Mouse (Mus musculus): ENCODE measurements around the gene Gm21987. TPM values are rescaled to one million over a fixed set of nuclear protein-coding genes. Genes with fewer than 3 reads are reported as not detected.

Gene Gm21987
- polyA plus RNA-seq, 1 experiment = not detected

GRCm38 (mm10) chr16:38366231-38366630 lies 19.4 kb downstream of the Gm21987 start:
- WGBS = 88% methylated on average over 4 of the region's 4 CpGs
- no peak for TF ChIP-seq POLR2A (IDR thresholded peaks at IDR 0.05; ENCODE audit: control insufficient read depth, extremely low read depth, insufficient read depth, low read length, poor library complexity)
- peaks cover 3% of the 10 kb centered on the region; the same call in 1 of the 2 replicates for H3K4me1 ChIP-seq (replicated peaks; ENCODE audit: control insufficient read depth, insufficient read depth, low read length)
- no peak overlapping the region for H3K27ac ChIP-seq (ENCODE audit: control insufficient read depth, insufficient read depth, low read length)
- H3K4me3 ChIP-seq (ENCODE audit: control insufficient read depth, insufficient read depth, low read length) = no peak overlapping the region
- no peak for DNase-seq
- no peaks in the 10 kb centered on the region for H3K36me3 ChIP-seq (ENCODE audit: control insufficient read depth, insufficient read depth, low read length)
- H3K27me3 ChIP-seq (ENCODE audit: control insufficient read depth, insufficient read depth, low read length) = no peaks in the 10 kb centered on the region

- H3K27me3 ChIP-seq (ENCODE audit: control insufficient read depth, insufficient read depth, low read length) = no peaks in the 10 kb centered on the region
- WGBS = 64% methylated on average over 10 of the region's 10 CpGs
- H3K27ac ChIP-seq (ENCODE audit: control insufficient read depth, insufficient read depth, low read length) = no peak overlapping the region
- no peak overlapping the region for H3K4me3 ChIP-seq (ENCODE audit: control insufficient read depth, insufficient read depth, low read length)
- TF ChIP-seq CTCF (IDR thresholded peaks at IDR 0.05; ENCODE audit: borderline replicate concordance, control insufficient read depth, extremely low read depth, insufficient read depth, low read length, poor library complexity) (no peak), POLR2A (IDR thresholded peaks at IDR 0.05; ENCODE audit: control insufficient read depth, extremely low read depth, insufficient read depth, low read length, poor library complexity) (no peak)
- 0 out of 2 replicates have a peak, but pooled peaks cover 3% of the 10 kb centered on the region for H3K4me1 ChIP-seq (replicated peaks; ENCODE audit: control insufficient read depth, insufficient read depth, low read length)
- no peaks in the 10 kb centered on the region for H3K36me3 ChIP-seq (ENCODE audit: control insufficient read depth, insufficient read depth, low read length)
- no peak for DNase-seq
Observed at GRCm38 (mm10) chr16:38368336-38368735, 21.5 kb downstream of the Gm21987 start.

- TF ChIP-seq CTCF (IDR thresholded peaks at IDR 0.05; ENCODE audit: borderline replicate concordance, control insufficient read depth, extremely low read depth, insufficient read depth, low read length, poor library complexity) (no peak), POLR2A (IDR thresholded peaks at IDR 0.05; ENCODE audit: control insufficient read depth, extremely low read depth, insufficient read depth, low read length, poor library complexity) (no peak)
- H3K4me3 ChIP-seq (ENCODE audit: control insufficient read depth, insufficient read depth, low read length) = no peak overlapping the region
Observed at GRCm38 (mm10) chr16:38369000-38369399, 22.2 kb downstream of the Gm21987 start.

GRCm38 (mm10) chr16:38369431-38369830 lies 22.6 kb downstream of the Gm21987 start:
- 96% methylated on average over 8 of the region's 8 CpGs for WGBS
- 0 out of 2 replicates have a peak, but pooled peaks cover 3% of the 10 kb centered on the region for H3K4me1 ChIP-seq (replicated peaks; ENCODE audit: control insufficient read depth, insufficient read depth, low read length)
- no peak overlapping the region for H3K27ac ChIP-seq (ENCODE audit: control insufficient read depth, insufficient read depth, low read length)

More at GRCm38 (mm10) chr16:38369000-38369399, 22.2 kb downstream of the Gm21987 start:
- no peak for DNase-seq
- Histone ChIP-seq H3K27ac (ENCODE audit: control insufficient read depth, insufficient read depth, low read length) (no peak overlapping the region), H3K36me3 (ENCODE audit: control insufficient read depth, insufficient read depth, low read length) (no peaks in the 10 kb centered on the region), H3K4me1 (replicated peaks; ENCODE audit: control insufficient read depth, insufficient read depth, low read length) (0 out of 2 replicates have a peak, but pooled peaks cover 3% of the 10 kb centered on the region), H3K27me3 (ENCODE audit: control insufficient read depth, insufficient read depth, low read length) (no peaks in the 10 kb centered on the region)
- WGBS = 92% methylated on average over 7 of the region's 7 CpGs

GRCm38 (mm10) chr16:38369992-38370484 lies 23.2 kb downstream of the Gm21987 start:
- Histone ChIP-seq H3K27me3 (ENCODE audit: control insufficient read depth, insufficient read depth, low read length) (no peaks in the 10 kb centered on the region), H3K4me1 (replicated peaks; ENCODE audit: control insufficient read depth, insufficient read depth, low read length) (0 out of 2 replicates have a peak, but pooled peaks cover 3% of the 10 kb centered on the region), H3K4me3 (ENCODE audit: control insufficient read depth, insufficient read depth, low read length) (no peak overlapping the region), H3K36me3 (ENCODE audit: control insufficient read depth, insufficient read depth, low read length) (no peaks in the 10 kb centered on the region), H3K27ac (ENCODE audit: control insufficient read depth, insufficient read depth, low read length) (no peak overlapping the region)
- 77% methylated on average over 4 of the region's 4 CpGs for WGBS
- no peak for TF ChIP-seq POLR2A (IDR thresholded peaks at IDR 0.05; ENCODE audit: control insufficient read depth, extremely low read depth, insufficient read depth, low read length, poor library complexity)
- no peak for TF ChIP-seq CTCF (IDR thresholded peaks at IDR 0.05; ENCODE audit: borderline replicate concordance, control insufficient read depth, extremely low read depth, insufficient read depth, low read length, poor library complexity)
- no peak for DNase-seq

More at GRCm38 (mm10) chr16:38369431-38369830, 22.6 kb downstream of the Gm21987 start:
- no peak overlapping the region for H3K4me3 ChIP-seq (ENCODE audit: control insufficient read depth, insufficient read depth, low read length)
- H3K27me3 ChIP-seq (ENCODE audit: control insufficient read depth, insufficient read depth, low read length) = no peaks in the 10 kb centered on the region
- no peak for DNase-seq
- TF ChIP-seq POLR2A (IDR thresholded peaks at IDR 0.05; ENCODE audit: control insufficient read depth, extremely low read depth, insufficient read depth, low read length, poor library complexity) (no peak), CTCF (IDR thresholded peaks at IDR 0.05; ENCODE audit: borderline replicate concordance, control insufficient read depth, extremely low read depth, insufficient read depth, low read length, poor library complexity) (no peak)
- no peaks in the 10 kb centered on the region for H3K36me3 ChIP-seq (ENCODE audit: control insufficient read depth, insufficient read depth, low read length)

GRCm38 (mm10) chr16:38370633-38371374 lies 24.0 kb downstream of the Gm21987 start:
- Histone ChIP-seq H3K4me3 (ENCODE audit: control insufficient read depth, insufficient read depth, low read length) (no peak overlapping the region), H3K27ac (ENCODE audit: control insufficient read depth, insufficient read depth, low read length) (no peak overlapping the region), H3K4me1 (replicated peaks; ENCODE audit: control insufficient read depth, insufficient read depth, low read length) (0 out of 2 replicates have a peak, but pooled peaks cover 3% of the 10 kb centered on the region), H3K27me3 (ENCODE audit: control insufficient read depth, insufficient read depth, low read length) (no peaks in the 10 kb centered on the region), H3K36me3 (ENCODE audit: control insufficient read depth, insufficient read depth, low read length) (no peaks in the 10 kb centered on the region)
- TF ChIP-seq POLR2A (IDR thresholded peaks at IDR 0.05; ENCODE audit: control insufficient read depth, extremely low read depth, insufficient read depth, low read length, poor library complexity) (no peak), CTCF (IDR thresholded peaks at IDR 0.05; ENCODE audit: borderline replicate concordance, control insufficient read depth, extremely low read depth, insufficient read depth, low read length, poor library complexity) (no peak)
- no peak for DNase-seq
- WGBS = 96% methylated on average over 8 of the region's 8 CpGs
